Mouse (Mus musculus): ENCODE measurements around the gene Pacsin1.
"Not testable (repeated sequence)": the region's sequence is repeated elsewhere in the genome, so short reads cannot be mapped to it uniquely, and the experiment has no call there.

The Pacsin1 gene

DNA sequence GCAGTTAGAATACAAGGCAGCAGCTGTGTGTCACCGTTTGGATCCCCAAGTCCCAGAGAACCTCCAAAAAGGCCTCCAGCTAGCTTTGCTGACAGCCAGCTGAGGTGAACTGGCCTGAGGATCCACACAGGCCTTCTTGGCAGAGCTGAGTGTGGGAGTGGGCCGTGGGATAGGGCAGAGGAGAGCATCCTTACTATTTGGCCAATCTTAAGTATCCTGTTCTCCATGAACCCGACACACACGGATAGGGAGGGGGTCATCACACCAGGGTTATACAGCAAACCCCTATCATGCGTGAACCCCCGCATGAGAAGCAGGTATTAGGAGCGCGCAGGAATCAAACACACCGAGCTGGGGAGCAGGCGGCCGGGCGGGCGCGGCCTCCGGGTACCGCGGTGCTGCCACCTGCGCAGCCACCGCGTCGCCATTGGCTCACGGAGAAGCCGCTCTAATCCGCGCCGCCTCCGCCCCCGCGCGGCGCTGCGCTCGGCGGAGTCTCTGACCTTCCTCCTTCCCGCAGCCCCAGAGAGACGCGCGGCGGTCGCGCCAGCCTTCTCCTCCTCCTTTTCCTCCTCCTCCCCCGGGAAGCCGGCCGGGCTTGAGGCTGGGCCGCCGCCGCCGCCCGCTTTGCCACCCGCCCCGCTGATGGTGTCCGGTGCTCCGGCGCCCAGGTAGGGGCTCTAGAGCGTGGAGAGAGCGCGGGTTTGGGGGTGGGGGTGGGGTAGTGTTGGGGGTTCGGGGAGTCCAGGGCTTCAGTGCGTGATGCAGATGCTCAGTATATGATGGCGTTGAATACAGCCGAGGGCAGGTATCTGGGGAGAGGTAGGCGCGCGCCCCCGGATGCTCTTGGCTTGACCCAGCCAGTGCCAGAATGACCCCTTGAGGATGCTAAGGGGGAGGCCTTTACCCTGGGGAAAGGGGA lies at the start of gene Pacsin1:
Gene Pacsin1, plus strand, starts transcription at position 421 of the 922 bp plus-strand sequence.
- DNase-seq (ENCODE audit: low read depth, low spot score): peak; percentile 75

DNA sequence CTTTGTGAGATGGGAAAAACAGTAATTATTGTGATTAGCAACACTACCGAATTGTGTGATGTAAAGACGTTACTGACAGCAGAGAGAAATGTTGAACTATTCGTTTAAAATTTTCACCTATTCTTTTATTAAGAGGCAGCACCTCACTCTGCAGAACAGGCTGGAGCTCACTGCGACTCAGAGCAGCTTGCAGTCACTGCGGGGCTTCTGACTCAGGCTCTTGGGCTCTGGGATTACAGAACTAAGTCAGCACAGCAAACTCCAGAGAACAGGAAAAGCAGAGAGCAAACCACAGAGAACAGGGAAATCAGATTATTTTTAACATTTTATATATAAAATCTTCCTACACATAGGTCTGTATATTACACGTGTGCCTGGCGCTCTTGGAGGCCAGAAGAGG lies 45.7 kb upstream of the Pacsin1 start:
- DNase-seq (ENCODE audit: low read depth, low spot score): no peak

DNA sequence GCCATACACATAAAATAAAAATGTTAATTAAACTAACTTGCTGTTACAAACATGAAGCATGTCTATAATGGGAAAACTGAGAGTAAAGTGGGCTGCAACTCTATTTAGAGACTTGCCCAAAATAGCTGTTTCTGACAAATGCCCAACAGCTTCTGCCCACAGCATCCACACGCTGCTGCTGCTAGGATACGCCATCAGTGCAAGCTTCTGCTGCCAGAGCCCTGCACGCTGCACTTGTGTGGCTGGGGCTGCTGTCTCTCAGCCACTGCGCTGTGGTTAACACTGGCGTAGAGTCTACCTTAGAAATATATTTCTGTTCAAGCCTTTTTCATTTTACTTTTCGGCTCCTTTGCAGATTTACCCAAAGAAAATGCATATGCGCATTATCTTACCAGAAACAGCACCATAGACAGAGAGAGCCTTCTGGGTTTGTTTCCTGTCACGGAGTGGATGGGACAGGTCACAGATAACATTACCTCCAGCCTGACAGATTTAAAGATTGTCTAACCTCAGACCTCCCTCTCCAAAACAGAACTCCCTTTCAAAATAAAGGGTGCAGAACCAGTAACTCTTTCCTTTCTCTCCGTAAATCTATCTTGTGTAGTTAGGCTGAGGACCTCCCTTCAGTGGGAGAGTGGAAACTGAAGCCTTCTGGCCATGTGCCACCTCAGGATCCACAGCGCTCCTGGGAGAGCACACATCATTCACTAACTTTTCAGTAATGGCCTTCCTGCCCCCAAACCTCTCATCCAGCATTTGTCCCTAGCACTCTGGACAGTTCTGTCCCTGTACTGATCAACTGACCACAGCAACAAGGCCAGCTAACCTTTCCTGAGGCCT lies 44.4 kb upstream of the Pacsin1 start:
- DNase-seq (ENCODE audit: low read depth, low spot score): no peak

DNA sequence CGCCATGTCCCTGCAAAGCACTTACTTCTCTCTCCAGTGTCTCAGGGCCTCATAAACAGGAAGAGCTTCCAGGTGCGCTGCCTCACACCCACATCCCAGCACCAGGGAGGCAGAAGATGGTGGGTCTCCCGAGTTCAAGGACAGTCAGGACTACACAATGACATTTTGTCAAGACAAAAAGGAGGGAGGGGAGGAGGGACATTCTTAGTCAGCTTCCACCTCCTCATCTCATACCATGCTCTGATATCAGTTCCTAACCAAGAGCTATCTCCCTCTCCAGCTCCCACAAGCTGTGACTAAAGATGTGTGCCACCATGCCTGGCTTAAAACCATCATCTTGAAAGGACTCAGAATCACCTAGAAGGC lies 43.8 kb upstream of the Pacsin1 start:
- DNase-seq (ENCODE audit: low read depth, low spot score): no peak

DNA sequence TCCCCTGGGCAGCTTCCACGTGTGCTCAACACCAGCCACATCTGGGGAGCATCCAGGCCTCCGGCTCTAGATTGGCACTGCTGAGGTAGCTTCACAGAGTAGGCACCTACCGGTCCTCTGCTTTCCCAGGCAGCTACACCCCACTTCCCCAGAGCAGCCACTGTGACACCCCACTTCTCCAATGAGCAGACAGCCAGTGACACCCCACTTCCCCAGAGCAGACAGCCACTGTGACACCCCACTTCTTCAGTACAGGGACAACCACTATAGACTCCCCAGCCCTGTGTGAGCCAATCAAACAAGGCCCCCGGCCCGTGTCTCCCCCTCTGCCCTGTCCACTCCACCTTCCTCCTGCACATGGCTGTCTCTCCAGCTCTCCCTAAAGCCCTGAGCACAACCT lies 43.3 kb upstream of the Pacsin1 start:
- no peak for DNase-seq (ENCODE audit: low read depth, low spot score)

DNA sequence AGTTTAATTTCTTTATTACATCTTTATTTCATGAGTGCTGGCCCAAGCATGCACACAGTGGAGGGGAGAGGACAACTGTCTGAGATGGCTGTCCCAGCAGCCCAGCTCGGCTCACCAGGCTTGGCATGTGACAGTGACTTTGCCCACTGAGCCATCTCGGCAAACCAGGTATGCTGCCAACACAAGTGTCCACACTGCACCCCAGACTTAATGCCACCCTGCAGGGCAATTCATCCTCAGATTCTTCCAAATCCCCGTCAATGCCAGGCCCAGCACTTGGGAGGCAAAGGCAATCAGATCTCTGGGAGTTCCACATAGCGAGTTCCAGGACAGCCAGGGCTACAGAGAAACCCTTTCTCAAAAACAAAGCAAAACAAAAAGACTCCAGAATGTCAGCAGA lies 42.3 kb upstream of the Pacsin1 start:
- DNase-seq (ENCODE audit: low read depth, low spot score): no peak

DNA sequence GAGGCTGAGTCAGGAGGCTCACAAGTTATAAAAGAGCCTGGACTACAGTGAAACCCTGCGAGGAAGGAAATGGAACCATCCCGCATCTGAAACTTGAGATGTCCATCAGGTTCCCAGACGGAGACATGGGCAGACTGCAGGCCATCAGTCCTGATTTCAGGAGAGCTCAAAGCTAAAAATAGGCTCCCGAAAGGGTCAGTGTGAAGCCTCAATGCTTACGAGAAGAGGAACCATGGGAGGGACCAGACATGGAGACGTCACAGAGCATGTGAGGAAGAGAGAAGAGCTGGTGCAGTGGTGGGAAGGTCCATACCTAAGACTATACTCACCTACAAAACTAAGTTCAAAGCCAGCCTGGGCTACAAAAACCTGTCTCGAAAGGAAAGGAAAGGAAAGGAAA lies 39.9 kb upstream of the Pacsin1 start:
- DNase-seq (ENCODE audit: low read depth, low spot score): no peak

DNA sequence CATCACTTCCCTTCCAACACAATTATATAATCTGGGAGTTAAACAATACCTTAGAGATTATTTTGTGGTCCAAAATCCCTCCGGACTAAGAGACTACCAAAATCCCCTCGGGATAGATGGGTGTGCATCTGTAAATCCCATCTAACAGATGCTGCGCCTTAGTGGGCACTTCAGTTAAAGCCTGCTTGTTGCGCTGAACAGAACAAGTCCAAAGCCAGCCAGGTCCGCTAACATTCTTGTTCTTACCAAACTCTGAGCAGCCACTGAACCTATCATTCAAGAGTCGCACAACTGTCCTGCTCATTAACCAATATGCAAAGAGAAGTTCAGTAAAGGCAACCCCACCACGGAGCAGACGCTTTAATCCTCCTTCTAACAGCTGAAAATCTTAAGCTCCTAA lies 34.1 kb upstream of the Pacsin1 start:
- no peak for DNase-seq (ENCODE audit: low read depth, low spot score)

DNA sequence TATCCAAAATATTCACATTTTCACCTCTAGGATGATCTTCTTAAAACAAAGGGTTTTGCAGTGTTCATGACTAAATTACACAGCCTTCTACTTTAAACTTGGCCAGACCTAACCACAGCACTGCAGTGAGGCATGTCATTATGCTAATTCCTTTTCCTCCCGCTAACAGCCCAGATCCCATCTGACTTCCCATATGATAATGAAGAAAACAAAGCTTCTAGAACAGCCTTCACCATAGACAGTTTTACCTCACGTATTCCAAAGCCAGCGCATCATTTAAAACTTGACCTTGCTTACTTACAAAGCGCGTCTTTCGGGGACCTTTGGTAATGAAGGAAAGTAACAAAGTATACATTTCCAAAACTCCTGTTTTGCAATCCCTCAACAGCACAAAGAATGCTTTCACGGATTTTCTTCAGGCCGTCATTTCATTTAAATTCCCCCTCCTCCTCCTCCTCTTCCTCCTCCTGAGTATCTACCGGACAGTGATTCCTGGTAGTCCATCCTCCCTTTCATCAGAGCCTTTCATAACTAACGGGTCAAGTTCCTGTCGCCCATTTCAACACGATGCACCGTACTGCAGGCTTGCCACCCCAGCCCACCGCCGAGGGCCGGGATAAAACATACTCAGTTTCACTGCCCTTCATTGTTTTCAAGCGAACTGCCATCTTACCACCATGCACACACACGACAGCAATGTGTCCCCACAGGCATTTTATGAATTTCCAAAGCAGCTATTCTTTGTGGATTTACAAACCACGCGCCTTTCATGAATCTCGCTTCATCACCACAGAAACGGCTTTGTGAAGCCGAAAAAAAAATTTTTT lies 33.4 kb upstream of the Pacsin1 start:
- no peak for DNase-seq (ENCODE audit: low read depth, low spot score)

DNA sequence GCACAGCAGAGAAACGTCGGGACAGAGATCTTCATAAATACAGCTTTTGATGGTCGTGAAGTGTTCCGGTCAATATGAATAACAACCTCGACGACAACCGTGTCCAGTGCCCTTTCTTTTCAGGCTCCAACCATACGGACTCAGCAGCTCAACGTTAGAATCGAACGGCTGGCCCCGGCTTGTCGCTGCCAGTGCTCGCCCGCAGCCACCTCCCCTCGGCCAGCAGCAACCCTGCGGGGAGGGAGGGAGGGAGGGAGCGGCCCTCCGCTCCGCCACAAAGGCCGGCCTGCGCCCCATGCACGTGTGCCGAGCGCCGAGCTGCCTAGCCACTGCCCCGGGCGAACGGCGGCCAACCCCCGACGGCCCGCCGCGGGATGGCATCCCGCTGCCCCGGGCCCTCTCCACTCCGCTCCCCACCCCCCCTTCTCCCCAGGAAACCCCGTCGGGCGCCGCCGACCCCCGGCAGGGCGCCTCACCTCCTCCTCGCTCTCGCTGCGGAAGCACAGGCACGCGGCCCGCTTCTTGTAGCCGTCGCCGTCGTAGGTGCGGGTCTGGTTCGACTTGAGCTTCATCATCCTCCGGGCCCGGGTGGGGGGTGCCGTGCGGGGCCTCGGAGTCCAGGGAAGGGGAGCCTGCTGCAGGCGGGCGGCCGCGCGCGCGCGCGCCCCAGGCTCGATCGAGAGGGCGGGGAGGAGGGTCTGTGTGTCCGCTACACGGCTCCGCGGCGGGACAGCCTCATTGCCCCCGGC lies 32.5 kb upstream of the Pacsin1 start:
- no peak for DNase-seq (ENCODE audit: low read depth, low spot score)

DNA sequence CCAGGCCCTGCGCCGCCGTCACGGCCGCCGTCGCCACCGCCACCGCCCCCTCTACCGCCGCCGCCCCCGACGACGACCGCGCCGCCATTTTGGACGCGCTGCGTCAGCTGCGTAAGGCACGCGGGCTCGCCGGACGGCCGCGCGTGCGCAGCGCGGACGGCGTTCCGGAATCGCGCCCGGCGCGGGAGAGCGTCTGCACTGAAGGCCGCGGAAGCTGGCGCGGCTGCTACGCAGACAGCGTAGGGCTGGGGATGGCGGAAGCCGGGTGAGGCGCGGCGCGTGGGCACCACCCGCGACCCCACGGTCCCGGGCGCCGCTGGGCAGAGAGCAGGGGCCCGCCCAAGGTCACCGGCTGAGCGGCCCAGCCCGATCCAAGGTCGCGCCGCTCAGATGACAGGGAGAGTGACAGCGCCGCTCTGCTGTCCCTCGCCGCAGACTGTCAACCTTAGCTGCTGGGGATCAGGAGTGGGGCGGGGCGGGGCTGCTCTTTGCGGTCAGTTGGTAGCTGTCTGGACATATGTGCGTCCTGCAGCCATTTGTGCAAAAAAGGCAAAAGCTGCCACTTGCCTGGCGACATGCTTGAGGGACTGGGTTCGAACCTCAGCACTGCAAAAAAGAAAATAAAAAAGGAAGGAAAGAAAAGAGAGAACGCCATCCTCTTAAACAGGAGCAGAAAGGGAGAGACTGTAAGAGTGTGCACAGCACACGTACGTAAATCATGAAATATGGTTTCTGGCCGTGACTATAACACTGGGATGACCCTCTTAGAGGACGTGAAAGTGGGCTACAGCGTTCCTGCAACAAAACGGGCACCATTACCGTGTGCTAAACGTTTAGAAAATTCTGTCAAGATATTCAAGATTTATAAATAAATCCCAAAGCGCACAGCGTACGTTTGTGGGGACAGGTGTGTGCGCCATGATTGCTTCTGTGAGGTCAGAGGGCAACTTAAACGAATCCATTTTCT lies 31.7 kb upstream of the Pacsin1 start, which contains the start of gene Nudt3:
Gene Nudt3, minus strand, starts transcription at position 136 of the 967 bp plus-strand sequence.
- peak; percentile 88 for DNase-seq (ENCODE audit: low read depth, low spot score)

DNA sequence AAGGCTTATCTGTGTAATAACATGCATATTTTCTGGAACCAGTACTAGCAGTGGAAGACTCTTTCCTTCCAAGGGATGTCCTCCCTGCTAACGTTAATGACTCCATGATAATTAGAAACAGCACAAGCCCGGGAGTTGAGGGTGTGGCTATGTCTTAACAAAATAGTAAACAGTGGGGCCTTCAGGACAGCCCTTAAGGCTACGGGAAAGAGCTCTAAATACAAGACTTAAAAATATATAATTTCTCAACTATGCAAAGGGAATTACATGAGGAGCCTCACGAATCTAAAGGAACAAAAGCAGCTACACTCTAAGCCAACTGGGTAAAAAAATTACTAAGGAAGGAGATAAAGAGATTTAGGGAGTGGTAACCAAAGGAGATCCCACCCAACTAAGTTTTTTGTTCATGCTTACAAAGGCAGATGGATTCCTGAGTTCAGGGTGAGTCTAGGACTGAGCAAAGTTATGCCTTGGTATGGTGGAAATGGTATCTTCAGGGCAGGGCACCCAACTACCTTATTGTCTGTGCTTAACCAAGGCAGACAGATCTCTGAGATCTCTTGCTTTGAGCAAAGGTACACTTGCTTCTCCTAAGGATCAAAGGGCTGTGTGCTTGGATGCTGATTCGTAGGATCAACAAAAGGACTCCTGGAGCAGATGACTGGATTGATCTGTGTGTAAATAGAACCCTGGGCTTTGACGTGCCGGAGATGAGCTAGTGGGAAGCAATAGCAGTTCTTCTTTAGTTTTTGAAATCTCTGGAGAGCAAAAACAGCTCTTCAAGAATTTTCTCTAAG lies 29.7 kb upstream of the Pacsin1 start:
- DNase-seq (ENCODE audit: low read depth, low spot score): no peak

DNA sequence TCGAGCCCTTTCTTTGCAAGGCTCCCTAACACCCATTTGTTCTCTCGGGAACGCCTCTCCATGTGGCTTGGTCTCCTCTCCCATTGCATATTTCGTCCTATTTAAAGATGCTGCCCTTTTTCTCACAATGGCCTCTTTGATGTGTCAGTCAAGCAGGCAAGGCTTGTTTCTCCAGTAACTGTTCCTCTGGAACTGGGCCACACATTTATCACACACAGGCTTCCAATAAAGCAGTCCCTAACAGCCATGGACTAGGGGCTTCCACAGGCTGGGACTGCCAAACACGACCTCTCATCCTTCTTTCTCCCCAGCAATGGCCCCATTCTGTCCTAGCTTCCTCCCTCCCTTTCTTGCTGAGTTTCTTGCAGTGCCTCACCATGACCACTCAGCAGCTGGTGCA lies 28.6 kb upstream of the Pacsin1 start:
- DNase-seq (ENCODE audit: low read depth, low spot score): no peak

DNA sequence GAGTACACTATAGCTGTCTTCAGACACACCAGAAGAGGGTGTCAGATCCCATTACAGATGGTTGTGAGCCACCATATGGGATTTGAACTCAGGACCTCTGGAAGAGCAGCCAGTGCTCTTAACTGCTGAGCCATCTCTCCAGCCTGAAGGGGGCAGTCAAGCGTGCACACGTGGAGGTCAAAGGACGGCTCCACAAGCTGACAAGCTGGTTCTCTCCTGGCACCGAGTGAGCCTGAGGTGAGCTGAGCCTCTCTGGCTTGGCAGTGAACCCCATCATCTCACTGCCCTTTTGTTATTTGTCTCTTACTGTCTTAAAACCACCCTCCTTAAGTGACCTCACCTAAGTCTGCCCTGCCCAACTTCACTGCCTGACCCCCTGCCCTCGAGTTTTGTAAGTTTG lies 27.9 kb upstream of the Pacsin1 start:
- no peak for DNase-seq (ENCODE audit: low read depth, low spot score)

DNA sequence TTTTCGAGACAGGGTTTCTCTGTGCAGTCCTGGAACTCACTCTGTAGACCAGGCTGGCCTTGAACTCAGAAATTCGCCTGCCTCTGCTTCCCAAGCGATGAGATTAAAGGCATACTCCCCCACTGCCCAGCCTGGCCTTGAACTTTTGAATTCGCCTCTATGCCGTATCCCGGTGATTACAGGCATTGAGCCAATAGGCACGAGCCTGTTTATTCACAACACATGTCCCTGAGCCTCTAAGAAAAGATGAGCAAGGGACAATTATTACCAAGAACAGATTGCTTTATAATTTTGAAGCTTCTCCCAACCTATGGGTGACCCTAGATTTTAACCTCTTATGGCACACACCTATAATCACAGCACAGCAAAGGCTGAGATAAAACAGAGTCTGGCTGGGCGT lies 26.9 kb upstream of the Pacsin1 start:
- DNase-seq (ENCODE audit: low read depth, low spot score): no peak

DNA sequence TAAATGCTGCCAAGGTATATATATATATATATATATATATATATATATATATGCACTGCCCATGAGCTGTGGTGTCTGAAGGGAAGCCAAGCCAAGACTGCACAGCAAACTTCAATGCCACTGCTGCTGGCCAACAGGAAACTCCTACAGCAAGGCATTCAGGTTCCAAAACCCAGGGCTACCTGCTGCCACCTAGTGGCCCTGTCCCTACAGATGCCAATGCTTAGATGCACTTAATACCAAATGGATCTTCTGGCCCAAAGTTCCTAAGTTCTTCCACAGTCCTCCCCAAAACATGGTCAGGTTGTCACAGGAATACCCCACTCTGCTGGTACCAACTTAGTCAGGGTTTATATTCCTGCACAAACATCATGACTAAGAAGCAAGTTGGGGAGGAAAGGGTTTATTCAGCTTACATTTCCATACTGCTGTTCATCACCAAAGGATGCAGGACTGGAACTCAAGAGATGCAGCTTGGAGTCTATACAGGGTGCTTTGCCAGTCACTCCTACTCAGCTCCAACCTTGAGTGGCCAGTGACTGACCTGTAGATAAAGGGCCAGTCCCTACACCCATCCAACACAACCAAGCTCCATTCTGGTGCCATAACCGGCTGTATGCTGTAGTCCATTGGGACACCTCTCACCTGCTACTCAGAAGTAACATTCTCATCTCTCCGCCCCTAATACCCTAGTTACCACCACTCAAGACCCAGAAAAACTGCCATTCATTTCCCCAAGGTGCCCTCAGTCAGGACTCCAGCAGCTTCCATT lies 25.9 kb upstream of the Pacsin1 start:
- peak; percentile 63 for DNase-seq (ENCODE audit: low read depth, low spot score)

DNA sequence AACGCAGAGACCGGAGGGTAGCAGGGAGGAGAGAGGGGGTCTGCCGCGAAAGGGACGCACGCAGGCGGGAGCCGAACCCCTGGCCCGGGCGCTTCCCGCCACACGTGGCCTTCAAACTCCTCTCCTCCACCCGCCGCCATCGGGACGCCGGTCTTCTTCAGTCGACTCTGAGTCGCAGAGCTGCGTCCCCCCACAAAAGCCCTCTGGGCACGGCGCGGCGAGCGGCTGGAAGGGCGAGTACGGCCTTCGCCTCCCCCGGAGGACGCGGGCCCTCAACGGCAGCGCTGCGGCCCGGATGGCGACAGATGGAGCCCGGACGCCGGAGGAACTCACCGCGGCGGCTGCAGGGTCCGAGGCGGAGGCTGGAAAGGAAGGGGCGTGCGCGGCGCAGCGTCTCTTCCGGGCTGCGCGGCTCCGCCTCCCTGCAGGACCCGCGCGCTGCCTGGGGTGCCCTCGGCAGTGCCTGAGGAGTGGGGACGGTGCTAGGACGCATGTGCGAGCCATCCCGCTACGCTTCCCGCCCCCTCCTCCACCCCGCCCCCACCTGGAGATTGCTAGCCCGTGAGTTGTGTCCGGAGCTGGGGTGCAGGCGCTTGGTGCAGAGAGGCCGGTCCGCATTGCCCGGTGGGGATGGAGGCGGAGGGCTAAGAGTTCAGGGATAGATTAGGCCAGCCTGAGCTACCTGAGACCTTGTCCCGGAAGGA lies 20.3 kb upstream of the Pacsin1 start, which contains the start of gene RPS10-NUDT3:
Gene RPS10-NUDT3, minus strand, starts transcription at position 352 of the 704 bp plus-strand sequence.
- peak; percentile 87 for DNase-seq (ENCODE audit: low read depth, low spot score)

DNA sequence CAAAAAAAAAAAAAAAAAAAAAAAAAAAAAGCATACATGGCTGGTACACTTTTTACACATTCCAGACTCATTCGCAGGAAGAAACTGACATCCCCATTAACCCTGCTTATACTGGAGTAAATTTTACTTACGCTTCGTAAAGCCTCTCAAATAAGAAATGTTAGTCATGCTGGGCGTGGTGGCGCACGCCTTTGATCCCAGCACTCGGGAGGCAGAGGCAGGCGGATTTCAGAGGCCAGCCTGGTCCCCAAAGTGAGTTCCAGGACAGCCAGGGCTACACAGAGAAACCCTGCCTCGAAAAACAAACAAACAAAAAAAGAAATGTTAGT lies 19.8 kb upstream of the Pacsin1 start:
- not testable (repeated sequence) for DNase-seq (ENCODE audit: low read depth, low spot score)

Measured in retina, postnatal 7 days (tissue).